Mouse (Mus musculus) thymus, postnatal 0 days (tissue): ENCODE measurements around the gene Gm20388. TPM values are rescaled to one million over a fixed set of nuclear protein-coding genes. Genes with fewer than 3 reads are reported as not detected.

Source experiments
- DNase-seq: peaks from one replicate; pipeline ENCODE4 v3.0.0-alpha.2; 2015; ENCODE audit warnings: low spot score
- polyA plus RNA-seq: library from polyadenylated mRNA; unstranded; fragments of >200 nt; fragmentation: Nextera tagmentation; extraction: Ambion mirVana; gene quantifications from 2 replicates; pipeline ENCODE4 v1.2.1, GENCODE M21; 2015

Gm20388 gene
- polyA plus RNA-seq, 1 experiment from 2014 or later = not detected

DNA sequence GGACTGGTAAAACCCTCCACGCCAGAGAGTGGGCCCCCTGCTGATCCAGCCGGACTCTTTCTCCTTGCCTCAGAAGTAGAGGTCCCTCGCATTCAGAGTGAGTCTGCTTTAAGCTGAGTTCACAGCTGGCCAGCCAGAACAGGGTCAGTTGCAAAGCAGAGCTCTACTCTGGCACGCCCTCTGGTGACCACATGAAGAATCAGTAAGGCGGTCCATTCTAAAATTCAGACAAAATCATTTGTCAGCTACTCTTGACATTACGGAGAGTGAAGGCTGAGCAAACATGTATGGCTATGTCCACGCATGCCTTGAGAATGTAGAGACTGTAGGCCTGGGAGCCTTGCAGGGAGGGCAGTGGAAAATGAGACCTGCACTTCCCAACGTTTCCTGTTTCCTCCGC, 2459.0 kb downstream of the Gm20388 start:
- DNase-seq = peak; percentile 45

GRCm38 (mm10) chr8:122371706-122372105, 2461.1 kb downstream of the Gm20388 start:
- DNase-seq = no peak

- no peak for DNase-seq
These were observed 2464.7 kb downstream of the Gm20388 start for GRCm38 (mm10) chr8:122375320-122375719.

DNA sequence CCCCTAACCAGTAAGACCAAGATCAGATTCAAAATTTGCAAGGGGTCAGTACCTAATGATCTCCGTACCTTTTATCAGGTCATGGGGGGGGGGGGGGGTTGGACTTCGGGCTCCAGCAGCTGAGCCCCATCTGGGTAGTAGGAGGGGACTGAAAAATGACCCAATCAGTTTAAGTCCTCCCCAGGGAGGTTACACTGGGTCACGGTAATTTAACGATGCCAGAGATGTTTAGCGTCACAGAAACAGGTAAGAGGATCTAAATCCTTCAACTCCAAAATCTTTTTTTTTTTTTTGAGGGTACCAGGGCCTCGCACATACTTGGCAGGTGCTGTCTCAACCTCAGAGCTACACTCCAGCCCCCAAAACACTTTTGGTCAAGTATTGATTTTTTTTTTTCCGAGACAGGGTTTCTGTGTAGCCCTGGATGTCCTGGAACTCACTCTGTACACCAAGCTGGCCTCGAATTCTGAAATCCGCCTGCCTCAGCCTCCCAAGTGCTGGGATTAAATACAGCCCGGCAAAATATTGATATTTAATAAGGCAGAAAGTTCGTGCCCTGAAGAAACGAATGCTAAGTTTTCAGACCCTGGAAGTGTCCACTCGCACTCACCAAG, 2465.2 kb downstream of the Gm20388 start:
- DNase-seq = no peak

DNA sequence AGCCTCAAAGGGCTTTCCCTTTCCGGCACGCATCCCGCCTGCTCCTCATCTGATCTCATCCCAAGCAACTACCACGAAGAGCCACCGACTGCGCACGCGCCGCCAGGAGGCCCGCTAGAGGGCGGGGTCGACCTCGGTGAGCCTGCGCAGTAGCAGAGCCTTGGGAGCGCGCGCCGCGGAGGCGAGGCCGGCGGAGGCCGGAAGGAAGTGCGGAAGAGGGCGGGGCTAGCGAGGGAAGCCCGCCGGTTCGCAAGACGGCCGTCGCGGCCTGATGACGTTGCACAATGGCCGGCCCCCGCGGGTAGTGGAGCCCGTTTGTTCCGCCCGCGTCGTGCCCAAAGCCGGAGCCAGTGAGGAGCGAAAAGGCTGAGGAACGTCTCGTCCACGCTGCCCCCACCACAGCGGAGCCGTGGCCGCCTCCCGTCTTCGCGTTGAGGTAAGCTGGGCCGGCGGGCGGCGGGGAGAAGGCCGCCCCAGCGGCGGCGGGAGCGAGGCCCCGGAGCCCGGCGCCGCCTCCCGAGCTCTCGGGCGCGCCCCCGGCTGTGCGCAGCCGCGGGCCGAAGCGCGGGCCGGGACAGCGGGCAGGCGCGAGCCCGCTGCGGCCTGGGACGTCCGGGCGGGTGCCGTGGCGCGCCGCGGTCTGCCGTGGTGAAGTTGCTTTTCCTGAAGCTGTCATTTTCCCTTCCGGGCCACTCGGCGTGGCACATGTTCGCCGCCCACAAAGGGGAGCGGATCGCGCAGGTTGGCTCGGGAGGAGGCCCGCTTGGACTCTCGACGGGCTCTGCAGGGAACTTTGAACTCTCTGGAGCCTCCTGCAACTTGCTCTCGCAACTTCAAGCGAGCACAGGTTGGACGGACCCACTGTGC, 2466.0 kb downstream of the Gm20388 start, which contains the start of gene Zc3h18:
Zc3h18 (plus strand) TSS at position 245 of the 867 bp plus-strand sequence.
- DNase-seq = peak; percentile 99

GRCm38 (mm10) chr8:122383039-122383438, 2472.4 kb downstream of the Gm20388 start:
- DNase-seq = no peak

DNA sequence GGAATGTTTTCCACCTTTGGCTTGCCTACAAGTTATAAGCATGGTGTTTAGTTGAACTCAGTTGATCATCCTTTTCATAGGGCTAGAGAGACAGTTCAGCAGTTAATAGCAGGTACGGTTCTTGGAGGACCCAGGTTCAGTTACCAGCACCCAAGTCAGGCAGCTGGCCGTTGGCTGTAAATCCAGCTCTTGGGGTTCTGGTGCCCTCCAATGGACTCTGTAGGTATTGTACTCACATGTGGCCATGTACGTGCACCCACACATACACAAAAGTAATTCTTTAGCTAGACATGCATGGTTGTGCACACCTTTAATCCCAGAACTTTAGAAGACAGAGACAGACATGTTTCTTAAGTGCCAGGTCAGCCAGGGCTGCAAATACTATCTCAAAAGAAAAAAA, 2478.7 kb downstream of the Gm20388 start:
- DNase-seq = no peak

- no peak for DNase-seq
These were observed 2480.1 kb downstream of the Gm20388 start for GRCm38 (mm10) chr8:122390758-122391157.

GRCm38 (mm10) chr8:122393717-122394116, 2483.1 kb downstream of the Gm20388 start:
- DNase-seq = no peak

- DNase-seq = no peak
These were observed 2484.7 kb downstream of the Gm20388 start for GRCm38 (mm10) chr8:122395291-122395690.

DNA sequence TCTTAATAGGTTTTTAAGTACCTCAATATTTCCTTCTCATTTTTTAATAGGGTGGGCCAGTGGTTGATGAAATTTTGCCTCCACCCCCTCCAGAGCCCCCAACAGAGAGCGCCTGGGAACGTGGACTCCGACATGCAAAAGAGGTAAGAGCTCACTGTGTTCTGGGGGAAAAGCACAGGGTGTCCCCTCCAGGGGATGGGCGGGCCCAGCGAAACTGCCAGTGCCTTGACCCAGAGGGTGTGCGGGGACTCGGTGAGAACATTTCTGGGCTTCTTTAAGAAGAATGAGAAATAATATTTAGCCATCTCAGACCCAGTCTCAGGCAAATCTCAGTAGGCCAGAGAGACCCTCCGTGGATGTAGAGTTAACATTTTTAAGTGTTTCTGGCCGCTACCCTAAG, 2487.5 kb downstream of the Gm20388 start:
- DNase-seq = no peak

DNA sequence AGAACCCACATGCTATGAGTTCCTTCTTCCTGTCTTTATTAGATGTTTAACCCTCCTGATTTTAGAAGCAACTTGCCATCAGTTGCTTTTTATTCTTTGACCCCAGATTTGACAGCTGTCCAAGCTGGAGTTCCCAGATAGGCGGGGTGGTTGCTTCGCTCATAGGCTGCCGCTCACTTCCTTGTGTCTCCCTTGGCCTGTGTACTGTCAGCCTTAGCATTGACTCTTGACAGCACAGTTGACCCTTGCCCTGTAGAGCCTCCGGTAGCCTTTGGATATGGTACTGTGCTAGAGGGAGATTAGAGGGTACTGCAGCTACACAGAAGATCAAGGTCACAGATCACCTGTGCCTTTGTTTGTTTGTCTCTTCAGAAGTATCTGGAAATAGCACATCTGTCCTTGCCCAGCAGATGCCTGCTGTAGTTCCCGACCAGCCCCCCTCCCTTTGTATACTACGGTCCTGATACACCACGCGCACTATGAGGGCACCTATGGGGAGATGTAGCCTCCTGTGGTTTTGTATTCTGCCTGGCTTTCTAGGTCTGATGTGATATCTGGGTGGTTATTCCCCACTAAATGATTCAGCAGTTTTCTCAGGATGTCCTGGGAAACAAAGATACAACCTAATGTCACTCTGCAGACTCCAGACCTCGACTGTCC, 2494.6 kb downstream of the Gm20388 start:
- no peak for DNase-seq

GRCm38 (mm10) chr8:122407678-122408077, 2497.0 kb downstream of the Gm20388 start:
- no peak for DNase-seq

GRCm38 (mm10) chr8:122414311-122414710, 2503.7 kb downstream of the Gm20388 start:
- no peak for DNase-seq

DNA sequence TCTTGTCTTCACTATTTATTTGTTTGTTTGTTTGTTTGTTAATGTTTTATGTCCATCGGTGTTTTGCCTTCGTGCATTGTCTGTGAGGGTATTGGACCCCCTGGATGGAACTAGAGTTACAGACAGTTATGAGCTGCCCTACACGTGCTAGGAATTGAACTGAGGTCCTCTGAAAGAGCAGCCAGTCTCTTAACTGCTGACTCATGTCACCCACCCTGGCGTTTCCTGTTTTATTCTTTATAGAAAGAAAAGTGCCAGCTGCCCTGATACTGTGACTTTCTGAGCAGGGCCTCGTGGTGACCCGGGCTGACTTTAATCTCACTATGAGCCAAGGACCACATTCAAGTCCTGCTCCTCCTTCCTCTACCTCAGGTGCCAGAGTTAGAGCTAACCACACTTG, 2504.9 kb downstream of the Gm20388 start:
- no peak for DNase-seq

DNA sequence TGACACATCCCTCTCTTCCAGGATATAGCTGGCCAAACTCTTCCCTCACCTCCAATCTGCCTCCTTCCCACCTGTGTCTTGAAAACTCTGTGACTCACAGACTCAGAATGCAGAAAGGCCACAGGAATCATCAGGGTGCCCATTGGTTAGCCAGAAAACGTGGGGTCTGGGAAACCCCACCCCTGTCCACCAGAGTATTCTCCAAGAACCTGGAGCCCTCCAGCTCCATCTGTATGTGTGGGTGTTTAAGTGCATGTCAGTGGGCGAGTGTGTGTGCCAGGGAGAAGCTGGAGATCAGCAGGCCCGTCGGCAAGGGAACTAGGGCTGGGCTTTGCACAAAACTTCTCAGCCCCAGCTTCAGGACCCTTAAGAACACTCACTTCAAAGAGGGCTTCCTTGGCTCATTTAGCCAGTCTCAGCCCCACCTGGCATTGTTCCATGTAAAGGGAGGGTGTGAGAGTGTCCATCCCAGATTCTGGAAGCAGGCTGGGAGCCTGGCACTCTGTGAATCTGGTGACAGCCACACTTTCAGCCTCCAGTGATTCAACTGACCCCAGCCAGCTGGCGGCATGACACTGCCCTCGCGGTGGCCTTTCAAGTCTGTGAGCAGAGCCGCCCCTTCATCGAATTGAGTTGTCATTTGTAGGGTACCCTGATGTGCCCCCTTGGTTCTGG, 2509.4 kb downstream of the Gm20388 start:
- DNase-seq = no peak

DNA sequence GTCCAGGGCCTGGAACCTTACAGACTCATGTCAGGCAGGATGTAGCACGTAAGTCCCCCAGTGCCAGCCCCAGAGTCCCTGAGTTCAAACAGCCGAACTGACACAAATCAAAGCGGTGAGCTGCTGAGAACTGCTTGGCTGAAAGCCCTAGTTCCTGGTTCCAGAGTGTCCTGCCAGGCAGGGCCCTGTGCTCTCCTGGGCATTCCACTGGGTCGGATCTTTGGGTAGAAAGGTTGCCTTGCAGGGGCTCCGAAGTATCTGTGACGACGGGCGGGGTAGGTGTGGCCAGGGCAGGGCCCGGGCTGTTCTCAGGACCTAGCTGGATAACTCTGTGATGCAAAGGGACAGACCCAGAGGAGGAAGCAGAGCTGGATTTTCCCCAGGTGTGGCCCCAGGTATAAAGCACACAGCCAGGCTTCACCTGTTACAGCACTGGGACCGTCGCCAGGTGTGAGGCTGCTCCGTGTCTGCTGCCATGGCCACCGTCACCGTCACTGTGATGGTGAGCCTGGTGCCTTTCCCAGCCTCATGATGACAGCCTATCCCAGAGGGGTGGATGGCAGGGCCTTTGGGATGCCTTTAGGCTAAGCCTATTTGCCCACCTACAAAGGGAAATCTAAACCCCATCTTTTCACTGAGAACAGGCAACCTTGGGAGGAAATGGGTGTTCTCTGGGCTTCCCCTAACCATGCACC, 2510.9 kb downstream of the Gm20388 start, which contains the start of gene Il17c:
Il17c (plus strand) TSS at position 645 of the 695 bp plus-strand sequence.
- DNase-seq = no peak

GRCm38 (mm10) chr8:122423217-122423616, 2512.6 kb downstream of the Gm20388 start:
- DNase-seq = no peak

DNA sequence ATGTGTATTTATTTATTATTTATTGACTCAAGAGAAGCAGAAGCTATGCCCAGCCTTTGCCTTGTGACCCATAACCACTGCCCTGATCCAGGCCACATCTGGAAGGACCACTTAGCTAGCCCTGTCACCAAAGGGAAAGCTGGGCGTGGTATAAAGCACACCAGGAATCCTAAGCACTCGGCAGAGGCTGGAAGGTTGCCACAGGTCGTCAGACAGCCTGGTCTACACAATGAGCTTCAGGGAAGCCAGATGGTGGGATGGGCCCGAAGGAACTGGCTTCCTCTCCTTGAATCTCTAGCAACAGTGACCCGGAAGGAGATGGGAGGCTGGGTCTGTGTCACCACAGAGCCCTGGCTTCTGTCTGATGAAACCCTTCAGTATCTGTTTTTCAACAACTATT, 2513.0 kb downstream of the Gm20388 start:
- DNase-seq = no peak

DNA sequence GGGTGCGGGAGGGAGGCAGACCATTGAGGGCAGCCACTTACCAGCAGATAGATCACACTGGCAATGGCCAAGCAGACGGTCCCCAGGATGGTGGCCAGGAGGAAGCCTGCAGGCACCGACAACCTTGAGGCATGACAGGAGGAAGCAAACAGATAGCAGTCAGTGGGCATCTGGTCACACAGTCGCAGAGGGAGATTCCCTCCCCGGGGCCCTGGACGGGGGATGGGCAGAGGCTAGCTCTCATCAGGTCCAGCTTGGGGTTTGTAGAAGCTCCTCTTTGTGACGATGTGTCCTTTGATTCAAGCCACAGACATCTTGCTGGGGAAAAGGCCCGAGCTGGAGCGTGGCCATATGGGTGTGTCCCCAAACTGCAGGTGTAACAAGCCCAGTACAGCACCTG, 2515.5 kb downstream of the Gm20388 start:
- DNase-seq = no peak

DNA sequence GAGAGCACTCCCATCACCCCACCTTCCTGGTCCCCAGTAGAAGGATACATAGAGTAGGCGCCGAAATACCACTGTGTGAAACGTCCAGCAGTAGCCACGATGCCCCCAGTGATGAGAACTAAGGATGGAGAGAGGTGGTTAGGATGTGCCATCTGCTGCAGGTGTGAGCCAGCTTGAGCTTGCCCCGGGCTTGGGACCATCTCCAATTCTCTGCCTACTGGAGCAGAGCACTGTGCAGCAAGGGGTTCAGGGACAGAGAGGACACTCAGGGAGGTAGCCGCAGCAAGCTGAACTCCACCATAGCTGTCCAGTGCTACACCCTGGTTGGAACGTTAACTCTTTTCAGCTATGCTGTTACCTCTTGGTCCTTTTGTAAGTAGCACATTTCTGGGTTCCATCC, 2517.0 kb downstream of the Gm20388 start:
- DNase-seq = no peak
